Mouse (Mus musculus): ENCODE measurements around the gene Parvb. TPM values are rescaled to one million over a fixed set of nuclear protein-coding genes. Genes with fewer than 3 reads are reported as not detected.

Parvb gene
- total and polyA plus RNA-seq, 3 experiments: 0.04 to 2.3 TPM; not detected in 1

DNA sequence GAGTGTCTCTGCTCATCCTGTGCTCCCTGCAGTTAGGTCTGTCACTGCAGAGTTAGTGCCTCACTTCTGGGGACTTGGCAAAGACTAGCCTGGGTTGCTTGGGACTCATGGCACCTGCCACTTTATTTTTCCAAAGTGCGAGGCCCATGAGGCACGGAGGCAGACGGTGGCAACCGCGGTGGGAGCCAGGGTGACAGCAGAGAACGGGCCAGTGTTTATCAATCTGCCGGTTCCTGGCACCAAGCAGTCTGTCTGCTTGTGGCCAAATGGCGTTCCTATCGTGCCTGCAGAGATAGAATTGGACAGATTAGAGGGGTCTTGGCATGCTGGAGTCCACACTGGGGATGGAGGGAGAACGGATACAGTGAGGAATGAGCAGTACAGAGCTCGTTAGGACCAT is 78.4 kb downstream of the Parvb start:
- no peaks in the 10 kb centered on the region for H3K36me3 ChIP-seq (replicated peaks in 1 of 2; ENCODE audit: control insufficient read depth in 1 of 2, insufficient read depth in 1 of 2, low read length in 1 of 2)

DNA sequence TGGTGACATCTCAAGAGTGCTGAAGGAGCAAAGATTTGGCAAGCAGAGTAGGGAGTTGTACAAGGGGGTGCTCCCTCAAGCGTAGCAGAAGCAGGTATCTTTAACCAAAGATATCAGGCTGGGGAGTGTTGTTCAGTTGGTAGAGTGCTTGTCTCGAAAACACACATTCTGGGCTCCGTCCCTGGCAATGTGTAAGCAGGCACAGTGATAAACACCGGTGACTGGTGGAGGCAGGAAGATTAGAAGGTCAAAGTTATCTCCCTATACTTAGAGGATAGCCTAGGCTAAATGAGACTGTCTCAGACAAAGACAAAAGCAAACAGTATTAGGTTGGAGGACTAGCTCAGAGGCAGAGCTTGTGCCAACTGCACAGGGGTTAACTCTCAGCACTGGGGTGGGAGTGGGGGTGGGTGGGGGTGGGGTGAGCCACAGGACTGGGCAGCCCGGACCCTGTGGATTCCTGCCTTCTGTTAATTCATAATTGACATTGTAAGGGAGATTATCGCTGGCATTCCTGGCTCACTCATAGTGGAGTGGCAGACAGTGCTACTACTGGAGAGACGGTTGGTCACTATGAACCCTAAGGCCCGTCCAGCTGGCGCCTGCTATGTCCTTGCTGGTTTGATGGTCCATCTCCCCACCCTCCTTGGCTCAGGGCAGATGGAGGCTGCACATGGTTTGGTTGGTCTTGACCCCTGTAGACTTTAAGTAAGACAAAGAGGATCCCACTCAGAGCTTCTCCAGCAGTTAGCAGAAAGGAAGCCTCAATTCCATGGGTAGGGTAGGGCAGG is 79.6 kb downstream of the Parvb start:
- no peak overlapping the region for H3K4me2 ChIP-seq (ENCODE audit: insufficient read depth, low read depth, poor library complexity, severe bottlenecking)
- TF ChIP-seq RAD21 (IDR thresholded peaks at IDR 0.05; ENCODE audit: low read depth, low read length): no peak
- TF ChIP-seq NRF1 (IDR thresholded peaks at IDR 0.05; ENCODE audit: low read depth, low read length): no peak
- DNase-seq (ENCODE audit: extremely low read depth): no peak

More for the DNA sequence above, 78.4 kb downstream of the Parvb start:
- no peak overlapping the region for H3K4me2 ChIP-seq (ENCODE audit: insufficient read depth, low read depth, poor library complexity, severe bottlenecking)
- TF ChIP-seq ZKSCAN1 (IDR thresholded peaks at IDR 0.05; ENCODE audit: borderline replicate concordance, low read depth, low read length): no peak
- TF ChIP-seq ZNF384 (IDR thresholded peaks at IDR 0.05; ENCODE audit: low read depth, low read length): no peak
- TF ChIP-seq ZC3H11A (IDR thresholded peaks at IDR 0.05; ENCODE audit: low read depth, low read length): no peak
- TF ChIP-seq USF1 (IDR thresholded peaks at IDR 0.05; ENCODE audit: low read depth, low read length): no peak
- no peak for TF ChIP-seq NELFE (IDR thresholded peaks at IDR 0.05; ENCODE audit: low read depth, low read length)
- TF ChIP-seq SMC3 (IDR thresholded peaks at IDR 0.05; ENCODE audit: low read depth, low read length): no peak
- no peak for TF ChIP-seq HCFC1 (IDR thresholded peaks at IDR 0.05; ENCODE audit: low read depth, low read length)
- no peak for TF ChIP-seq MXI1 (IDR thresholded peaks at IDR 0.05; ENCODE audit: low read depth, low read length)
- no peak for TF ChIP-seq NRF1 (IDR thresholded peaks at IDR 0.05; ENCODE audit: low read depth, low read length)
- TF ChIP-seq CHD2 (IDR thresholded peaks at IDR 0.05; ENCODE audit: low read length): no peak
- TF ChIP-seq TCF12 (IDR thresholded peaks at IDR 0.05; ENCODE audit: low read depth, low read length): no peak
- TF ChIP-seq MAX (IDR thresholded peaks at IDR 0.05; ENCODE audit: low read length): no peak
- TF ChIP-seq MEF2A (IDR thresholded peaks at IDR 0.05; ENCODE audit: borderline replicate concordance, low read depth, low read length): no peak
- TF ChIP-seq MAFK (IDR thresholded peaks at IDR 0.05; ENCODE audit: insufficient replicate concordance, low read length): no peak
- no peak for TF ChIP-seq IRF4 (IDR thresholded peaks at IDR 0.05; ENCODE audit: low read depth, low read length)
- TF ChIP-seq JUN (IDR thresholded peaks at IDR 0.05; ENCODE audit: insufficient read depth, low read depth, low read length): no peak
- no peak for TF ChIP-seq USF2 (conservative IDR thresholded peaks at IDR 0.05; ENCODE audit: low read depth, low read length)
- H3K79me2 ChIP-seq (replicated peaks; ENCODE audit: control insufficient read depth, extremely low read depth, insufficient read depth, poor library complexity, severe bottlenecking): no peaks in the 10 kb centered on the region
- no peaks in the 10 kb centered on the region for H3K27me3 ChIP-seq (replicated peaks)
- in situ Hi-C loops (cut with MboI; ENCODE audit: low pct_ligation_motif_present, low pct_unique_long_range_greater_than_20kb, low sequenced_read_pairs) (no loop called here), dilution Hi-C loops (cut with MboI; ENCODE audit: extremely low pct_ligation_motif_present, extremely low pct_unique_long_range_greater_than_20kb, low sequenced_read_pairs) (no loop called here)
- H3K9me3 ChIP-seq (replicated peaks; ENCODE audit: low read length): no peaks in the 10 kb centered on the region
- peaks cover 27 to 44% of the 10 kb centered on the region in 2 experiments for H3K4me1 ChIP-seq (ENCODE audit: control insufficient read depth in 1 of 2, insufficient read depth in 2 of 2)
- DNase-seq (ENCODE audit: extremely low read depth): no peak
- H3K27ac ChIP-seq (ENCODE audit: insufficient read depth, low read depth): no peak overlapping the region
- H3K4me3 ChIP-seq (replicated peaks in 1 of 3; ENCODE audit: low read depth in 2 of 3, low read length in 2 of 3, poor library complexity in 1 of 3): no peak overlapping the region
- H3K9ac ChIP-seq (ENCODE audit: insufficient read depth, low read depth): no peak overlapping the region

More for the DNA sequence above, 79.6 kb downstream of the Parvb start:
- dilution Hi-C loops (cut with MboI; ENCODE audit: extremely low pct_ligation_motif_present, extremely low pct_unique_long_range_greater_than_20kb, low sequenced_read_pairs): no loop called here
- no peaks in the 10 kb centered on the region for H3K27me3 ChIP-seq (replicated peaks)
- in situ Hi-C loops (cut with MboI; ENCODE audit: low pct_ligation_motif_present, low pct_unique_long_range_greater_than_20kb, low sequenced_read_pairs): no loop called here
- H3K27ac ChIP-seq (ENCODE audit: insufficient read depth, low read depth): no peak overlapping the region
- no peaks in the 10 kb centered on the region for H3K9me3 ChIP-seq (replicated peaks; ENCODE audit: low read length)
- H3K79me2 ChIP-seq (replicated peaks; ENCODE audit: control insufficient read depth, extremely low read depth, insufficient read depth, poor library complexity, severe bottlenecking): no peaks in the 10 kb centered on the region
- no peak overlapping the region for H3K9ac ChIP-seq (ENCODE audit: insufficient read depth, low read depth)
- H3K4me1 ChIP-seq (ENCODE audit: control insufficient read depth in 1 of 2, insufficient read depth in 2 of 2): peaks cover 27 to 37% of the 10 kb centered on the region in 2 experiments
- H3K4me3 ChIP-seq (replicated peaks in 1 of 3; ENCODE audit: low read depth in 2 of 3, low read length in 2 of 3, poor library complexity in 1 of 3): no peak overlapping the region
- H3K36me3 ChIP-seq (replicated peaks in 1 of 2; ENCODE audit: control insufficient read depth in 1 of 2, insufficient read depth in 1 of 2, low read length in 1 of 2): no peaks in the 10 kb centered on the region

Data from CH12.LX (cell line).